In the genomic region with DNA sequence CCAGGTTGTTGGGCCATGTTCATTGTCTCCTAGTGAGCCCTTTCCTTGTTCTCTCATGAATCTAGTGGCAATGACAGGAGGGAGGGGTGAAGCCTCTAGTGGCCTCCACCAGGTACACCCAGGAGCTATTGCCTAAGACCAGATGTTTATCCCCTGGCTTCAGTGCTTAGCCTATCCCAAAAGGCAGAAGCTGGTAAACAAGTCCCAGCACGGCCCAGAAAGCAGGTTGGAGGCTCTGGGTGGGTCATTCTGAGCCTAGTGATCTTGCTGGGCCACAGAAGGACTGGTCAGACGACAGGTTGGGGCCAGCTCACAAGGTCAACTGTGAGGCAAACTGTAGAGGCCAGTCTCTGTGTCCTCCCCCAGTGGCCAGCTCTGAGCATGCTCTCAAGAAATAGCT, we compare ENCODE assay signal across 23 mouse cellular contexts. TPM values are rescaled to one million over a fixed set of nuclear protein-coding genes. Genes with fewer than 3 reads are reported as not detected.
DNase-seq lines count a peak whose midpoint lies in the region; ATAC-seq and TF ChIP-seq lines count a peak whose summit lies in the region.
"Had no signal": no experiment of that assay in that cellular context is flagged by ENCODE, and none has a peak within 500 bp of the region (broad histone marks: within the 10 kb centered on the region; RNA-seq: fewer than 3 reads in every experiment).

No protein-coding gene starts in this region.

- no peaks in the 10 kb centered on the region for H3K36me3 ChIP-seq in liver, embryonic 16.5 days (ENCODE audit: control insufficient read depth, insufficient read depth)
- no peaks in the 10 kb centered on the region for H3K36me3 ChIP-seq in liver, embryonic 11.5 days (ENCODE audit: control insufficient read depth, insufficient read depth, low read length)
- no peaks in the 10 kb centered on the region for H3K36me3 ChIP-seq in testis, adult 2 months (ENCODE audit: control insufficient read depth, insufficient read depth, low read length)
- H3K36me3 ChIP-seq in stomach, embryonic 16.5 days (ENCODE audit: control insufficient read depth, insufficient read depth, low read length): no peaks in the 10 kb centered on the region
- H3K36me3 ChIP-seq: embryonic facial prominence, embryonic 12.5 days; heart, embryonic 12.5 days; hindbrain, embryonic 10.5 days had no signal

- DNase-seq in liver, embryonic 11.5 days (ENCODE audit: low spot score): no peak
- DNase-seq in testis, postnatal 10 days (ENCODE audit: low spot score): no peak
- no peak for DNase-seq in cerebellum, adult 8-10 months
- DNase-seq: adrenal gland, adult 8-10 months; cerebellum, adult 11 months; cerebellum, adult 9-10 months; cerebellum, postnatal 25 days; gastrocnemius, postnatal 14 days had no signal

- peak; percentile 77 for ATAC-seq in liver, embryonic 16.5 days (ENCODE audit: low read depth)
- ATAC-seq in liver, embryonic 11.5 days (replicated peaks; ENCODE audit: low FRiP score): no peak
- 0 out of 2 replicates have a peak, but pooled peaks have one; percentile 7 for ATAC-seq in monocyte, adult 5-6 weeks (replicated peaks; ENCODE audit: insufficient number of reproducible peaks, low FRiP score, low TSS enrichment, poor library complexity, severe bottlenecking)
- peak; percentile 25; the same call in 1 of the 2 replicates for ATAC-seq in stomach, embryonic 16.5 days (ENCODE audit: insufficient read depth, low FRiP score)
- ATAC-seq: forebrain, embryonic 16.5 days had no signal

- 52% methylated on average over 2 of the region's 2 CpGs for WGBS in liver, embryonic 16.5 days (ENCODE audit: insufficient replicate concordance)
- WGBS in liver, embryonic 11.5 days: 54% methylated on average over 2 of the region's 2 CpGs
- WGBS in stomach, embryonic 16.5 days: 39% methylated on average over 2 of the region's 2 CpGs

- H3K27me3 ChIP-seq in liver, embryonic 16.5 days (ENCODE audit: control insufficient read depth, insufficient read depth, low read depth, low read length): no peaks in the 10 kb centered on the region
- no peaks in the 10 kb centered on the region for H3K27me3 ChIP-seq in liver, embryonic 11.5 days (replicated peaks; ENCODE audit: control insufficient read depth, insufficient read depth, low read length)
- no peaks in the 10 kb centered on the region for H3K27me3 ChIP-seq in testis, adult 2 months (ENCODE audit: control insufficient read depth, insufficient read depth, low read length)
- H3K27me3 ChIP-seq in stomach, embryonic 16.5 days (ENCODE audit: control insufficient read depth, insufficient read depth, low read length): no peaks in the 10 kb centered on the region
- H3K27me3 ChIP-seq: embryonic facial prominence, embryonic 12.5 days; heart, embryonic 12.5 days had no signal

- TF ChIP-seq CTCF in testis, adult 2 months (IDR thresholded peaks at IDR 0.05; ENCODE audit: control insufficient read depth, insufficient read depth, insufficient replicate concordance, low read depth, low read length): no peak

- no peaks in the 10 kb centered on the region; the same call in 1 of the 2 replicates for H3K4me1 ChIP-seq in liver, embryonic 16.5 days (ENCODE audit: control insufficient read depth, low read depth, low read length)
- no peaks in the 10 kb centered on the region for H3K4me1 ChIP-seq in liver, embryonic 11.5 days (replicated peaks; ENCODE audit: control insufficient read depth, insufficient read depth, low read length)
- H3K4me1 ChIP-seq in testis, adult 2 months (ENCODE audit: control insufficient read depth, insufficient read depth, low read length): no peaks in the 10 kb centered on the region
- no peaks in the 10 kb centered on the region for H3K4me1 ChIP-seq in stomach, embryonic 16.5 days (ENCODE audit: control insufficient read depth, insufficient read depth, low read length)
- H3K4me1 ChIP-seq: embryonic facial prominence, embryonic 12.5 days; heart, embryonic 12.5 days; hindbrain, embryonic 10.5 days had no signal

- no peak overlapping the region for H3K4me3 ChIP-seq in liver, embryonic 16.5 days (ENCODE audit: low read depth, low read length)
- no peak overlapping the region for H3K4me3 ChIP-seq in liver, embryonic 11.5 days (ENCODE audit: low read depth, low read length)
- H3K4me3 ChIP-seq in testis, adult 2 months (ENCODE audit: control insufficient read depth, low read depth, low read length): no peak overlapping the region
- H3K4me3 ChIP-seq in stomach, embryonic 16.5 days (replicated peaks; ENCODE audit: low read length): no peak overlapping the region
- H3K4me3 ChIP-seq: embryonic facial prominence, embryonic 12.5 days; heart, embryonic 12.5 days; hindbrain, embryonic 10.5 days had no signal

- TF ChIP-seq POLR2A in testis, adult 2 months (IDR thresholded peaks at IDR 0.05; ENCODE audit: control insufficient read depth, low read depth, low read length): no peak

- H3K4me2 ChIP-seq in liver, embryonic 16.5 days (ENCODE audit: low read depth, low read length): no peak overlapping the region
- no peak overlapping the region for H3K4me2 ChIP-seq in liver, embryonic 11.5 days
- no peak overlapping the region for H3K4me2 ChIP-seq in stomach, embryonic 16.5 days (ENCODE audit: low read depth, low read length)
- H3K4me2 ChIP-seq: embryonic facial prominence, embryonic 12.5 days; heart, embryonic 12.5 days; hindbrain, embryonic 14.5 days had no signal

- H3K27ac ChIP-seq in liver, embryonic 16.5 days (ENCODE audit: low read length): no peak overlapping the region
- no peak overlapping the region for H3K27ac ChIP-seq in liver, embryonic 11.5 days (ENCODE audit: low read depth, low read length)
- 0 out of 2 replicates have a peak overlapping the region, but pooled peaks have one; percentile 43 for H3K27ac ChIP-seq in testis, adult 2 months (ENCODE audit: control insufficient read depth, insufficient read depth, low read depth, low read length)
- H3K27ac ChIP-seq in stomach, embryonic 16.5 days (ENCODE audit: low read length): peak overlapping the region; percentile 19; the same call in 1 of the 2 replicates
- H3K27ac ChIP-seq: embryonic facial prominence, embryonic 12.5 days; hindbrain, embryonic 10.5 days; hindbrain, embryonic 14.5 days had no signal

- no peaks in the 10 kb centered on the region for H3K9me3 ChIP-seq in liver, embryonic 16.5 days (replicated peaks; ENCODE audit: control insufficient read depth, low read length)
- H3K9me3 ChIP-seq in liver, embryonic 11.5 days (ENCODE audit: control insufficient read depth, low read length): no peaks in the 10 kb centered on the region
- H3K9me3 ChIP-seq in stomach, embryonic 16.5 days (replicated peaks; ENCODE audit: control insufficient read depth, low read length): no peaks in the 10 kb centered on the region
- H3K9me3 ChIP-seq: embryonic facial prominence, embryonic 12.5 days; heart, embryonic 12.5 days; hindbrain, embryonic 10.5 days had no signal

- H3K9ac ChIP-seq in liver, embryonic 16.5 days (ENCODE audit: low read depth, low read length): no peak overlapping the region
- H3K9ac ChIP-seq in liver, embryonic 11.5 days (ENCODE audit: low read depth, low read length): no peak overlapping the region
- H3K9ac ChIP-seq in stomach, embryonic 16.5 days (ENCODE audit: low read length): no peak overlapping the region
- H3K9ac ChIP-seq: embryonic facial prominence, embryonic 12.5 days; heart, embryonic 12.5 days; hindbrain, embryonic 14.5 days had no signal

RNA-seq across cellular contexts. Expression of gene Scgb1a1, which starts 3.0 kb away (rescaled TPM):
- not detected in 2 replicates for polyA plus RNA-seq in liver, embryonic 16.5 days (2015; fragmentation: Nextera tagmentation; extraction: Ambion mirVana)
- polyA plus RNA-seq in liver, embryonic 11.5 days (2014; fragmentation: Nextera tagmentation; extraction: Ambion mirVana): not detected in 2 replicates
- polyA plus RNA-seq in testis, adult 2 months (2012; rRNA removed): 0.41 TPM in 1 of 2 replicates, not detected in the other
- total RNA-seq in monocyte, adult 5-6 weeks (2017): not detected in 3 replicates
- polyA plus RNA-seq in stomach, embryonic 16.5 days (2015; fragmentation: Nextera tagmentation; extraction: Ambion mirVana): 0.75 and 1.3 TPM in 2 replicates
- total RNA-seq: adrenal gland, postnatal 4 days; ES-E14; gastrocnemius, postnatal 14 days; granulocyte monocyte progenitor cell, adult 5-6 weeks had no signal
- polyA plus RNA-seq: brain, embryonic 14.5 days; cortical plate, adult 2 months; embryonic facial prominence, embryonic 12.5 days; forebrain, embryonic 11.5 days; forebrain, embryonic 16.5 days; heart, embryonic 12.5 days; hindbrain, embryonic 10.5 days; hindbrain, embryonic 14.5 days had no signal

RNA-seq across cellular contexts. Expression of gene Asrgl1, which starts 44.7 kb away (rescaled TPM):
- polyA plus RNA-seq in liver, embryonic 16.5 days (2015; fragmentation: Nextera tagmentation; extraction: Ambion mirVana): 6.4 and 8.0 TPM in 2 replicates
- 21.2 and 25.1 TPM in 2 replicates for polyA plus RNA-seq in liver, embryonic 11.5 days (2014; fragmentation: Nextera tagmentation; extraction: Ambion mirVana)
- 232 and 259 TPM in 2 replicates for polyA plus RNA-seq in testis, adult 2 months (2012; rRNA removed)
- total RNA-seq in monocyte, adult 5-6 weeks (2017): 6.1 to 14.4 TPM (median 7.8 TPM) in 3 replicates
- 10.2 and 11.8 TPM in 2 replicates for polyA plus RNA-seq in stomach, embryonic 16.5 days (2015; fragmentation: Nextera tagmentation; extraction: Ambion mirVana)

Comparison
In these comparisons a context has a peak if more than half of its experiments do, and no peak if none do; other contexts are left out.
1. H3K27ac ChIP-seq: peak in testis, adult 2 months (single experiment) and stomach, embryonic 16.5 days (single experiment); none in liver, embryonic 16.5 days (single experiment) and liver, embryonic 11.5 days (single experiment).